Mouse (Mus musculus): ENCODE data around the gene Tex2.
"Not testable (repeated sequence)": the region's sequence is repeated elsewhere in the genome, so short reads cannot be mapped to it uniquely, and the experiment has no call there.

The Tex2 gene

GRCm38 (mm10) chr11:106577624-106578355, 35.4 kb downstream of the Tex2 start:
- DNase-seq = not testable (repeated sequence)

GRCm38 (mm10) chr11:106574456-106574855, 38.8 kb downstream of the Tex2 start:
- no peak for DNase-seq

GRCm38 (mm10) chr11:106573476-106574240, 39.6 kb downstream of the Tex2 start:
- no peak for DNase-seq

- DNase-seq = no peak
These were observed 40.3 kb downstream of the Tex2 start for GRCm38 (mm10) chr11:106572958-106573357.

- no peak for DNase-seq
These were observed 41.0 kb downstream of the Tex2 start for GRCm38 (mm10) chr11:106572020-106572782.

GRCm38 (mm10) chr11:106571026-106571983, 41.9 kb downstream of the Tex2 start:
- DNase-seq = no peak

GRCm38 (mm10) chr11:106568329-106568960, 44.8 kb downstream of the Tex2 start:
- peak; percentile 81 for DNase-seq

GRCm38 (mm10) chr11:106566040-106566785, 47.0 kb downstream of the Tex2 start:
- DNase-seq = peak; percentile 49

- peak; percentile 49 for DNase-seq
These were observed 49.0 kb downstream of the Tex2 start for GRCm38 (mm10) chr11:106564261-106564660.

GRCm38 (mm10) chr11:106562707-106563106, 50.5 kb downstream of the Tex2 start:
- no peak for DNase-seq

GRCm38 (mm10) chr11:106559773-106560172, 53.5 kb downstream of the Tex2 start:
- no peak for DNase-seq

GRCm38 (mm10) chr11:106558008-106558407, 55.2 kb downstream of the Tex2 start:
- no peak for DNase-seq

- no peak for DNase-seq
These were observed 55.8 kb downstream of the Tex2 start for GRCm38 (mm10) chr11:106557398-106557797.

GRCm38 (mm10) chr11:106556689-106557088, 56.5 kb downstream of the Tex2 start:
- no peak for DNase-seq

- no peak for DNase-seq
These were observed 57.2 kb downstream of the Tex2 start for GRCm38 (mm10) chr11:106555805-106556615.

GRCm38 (mm10) chr11:106550398-106550797, 62.8 kb downstream of the Tex2 start:
- no peak for DNase-seq

- DNase-seq = no peak
These were observed 67.1 kb downstream of the Tex2 start for GRCm38 (mm10) chr11:106546081-106546480.

GRCm38 (mm10) chr11:106544916-106545315, 68.3 kb downstream of the Tex2 start:
- no peak for DNase-seq

GRCm38 (mm10) chr11:106544133-106544532, 69.1 kb downstream of the Tex2 start:
- DNase-seq = no peak

- DNase-seq = no peak
These were observed 70.2 kb downstream of the Tex2 start for GRCm38 (mm10) chr11:106543006-106543405.

Data from cerebellum, adult 11-12 months (tissue).